Mouse (Mus musculus) heart, postnatal 0 days (tissue): ENCODE data around the gene Ankrd16.

Experiments used
- CTCF ChIP-seq: IDR thresholded peaks from 2 replicates; pipeline ENCODE4 v1.5.1; 2016; ENCODE audit warnings: antibody characterized with exemption, control low read depth, low read depth
- EP300 ChIP-seq: IDR thresholded peaks from 2 replicates; pipeline ENCODE4 v1.6.1; 2016; ENCODE audit warnings: antibody characterized with exemption, low read depth

DNA sequence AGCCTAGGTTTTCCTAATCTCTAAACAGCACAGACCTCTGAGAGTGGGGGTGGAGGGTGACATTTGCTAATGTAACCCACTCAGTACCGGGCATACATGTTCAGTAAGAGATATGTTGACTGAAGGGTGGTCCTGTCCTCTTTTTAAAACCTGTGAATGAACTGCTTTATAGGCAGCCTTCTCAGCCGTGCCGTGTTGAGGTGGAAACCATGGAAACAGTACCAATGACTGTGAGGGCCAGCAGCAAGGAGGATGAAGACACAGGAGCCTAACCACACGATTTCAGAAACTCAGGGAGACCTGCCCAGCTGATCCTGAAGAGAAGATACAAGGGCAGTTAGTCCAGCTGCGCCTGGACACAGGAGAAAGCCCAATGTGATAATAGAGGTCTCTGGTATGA, 44.7 kb upstream of the Ankrd16 start:
- TF ChIP-seq CTCF (no peak), EP300 (no peak)
